Mouse (Mus musculus): ENCODE measurements around the gene Cttnbp2.
"Not testable (repeated sequence)": the region's sequence is repeated elsewhere in the genome, so short reads cannot be mapped to it uniquely, and the experiment has no call there.

Cttnbp2 gene

GRCm38 (mm10) chr6:18417866-18418454, 96.7 kb downstream of the Cttnbp2 start:
- no peak for DNase-seq (ENCODE audit: low read depth, low spot score)

GRCm38 (mm10) chr6:18415961-18416360, 98.7 kb downstream of the Cttnbp2 start:
- no peak for DNase-seq (ENCODE audit: low read depth, low spot score)

- no peak for DNase-seq (ENCODE audit: low read depth, low spot score)
Measured at GRCm38 (mm10) chr6:18411505-18412225, 103.0 kb downstream of the Cttnbp2 start.

- no peak for DNase-seq (ENCODE audit: low read depth, low spot score)
Measured at GRCm38 (mm10) chr6:18408445-18408844, 106.2 kb downstream of the Cttnbp2 start.

- DNase-seq (ENCODE audit: low read depth, low spot score), result peak; percentile 23
Measured at GRCm38 (mm10) chr6:18401066-18401674, 113.5 kb downstream of the Cttnbp2 start.

GRCm38 (mm10) chr6:18381380-18381779, 133.3 kb downstream of the Cttnbp2 start:
- no peak for DNase-seq (ENCODE audit: low read depth, low spot score)

- no peak for DNase-seq (ENCODE audit: low read depth, low spot score)
Measured at GRCm38 (mm10) chr6:18380300-18381202, 134.1 kb downstream of the Cttnbp2 start.

- not testable (repeated sequence) for DNase-seq (ENCODE audit: low read depth, low spot score)
Measured at GRCm38 (mm10) chr6:18377755-18378154, 136.9 kb downstream of the Cttnbp2 start.

- DNase-seq (ENCODE audit: low read depth, low spot score), result no peak
Measured at GRCm38 (mm10) chr6:18374744-18375143, 139.9 kb downstream of the Cttnbp2 start.

- DNase-seq (ENCODE audit: low read depth, low spot score), result no peak
Measured at GRCm38 (mm10) chr6:18373652-18374051, 141.0 kb downstream of the Cttnbp2 start.

GRCm38 (mm10) chr6:18372447-18373228, 142.0 kb downstream of the Cttnbp2 start:
- DNase-seq (ENCODE audit: low read depth, low spot score), result peak; percentile 65

- no peak for DNase-seq (ENCODE audit: low read depth, low spot score)
Measured at GRCm38 (mm10) chr6:18369723-18370122, 144.9 kb downstream of the Cttnbp2 start.

GRCm38 (mm10) chr6:18369054-18369453, 145.6 kb downstream of the Cttnbp2 start:
- DNase-seq (ENCODE audit: low read depth, low spot score), result no peak

- DNase-seq (ENCODE audit: low read depth, low spot score), result no peak
Measured at GRCm38 (mm10) chr6:18362232-18362631, 152.4 kb downstream of the Cttnbp2 start.

GRCm38 (mm10) chr6:18360955-18361354, 153.7 kb downstream of the Cttnbp2 start:
- peak; percentile 20 for DNase-seq (ENCODE audit: low read depth, low spot score)

GRCm38 (mm10) chr6:18360154-18360553, 154.5 kb downstream of the Cttnbp2 start:
- DNase-seq (ENCODE audit: low read depth, low spot score), result no peak

- DNase-seq (ENCODE audit: low read depth, low spot score), result no peak
Measured at GRCm38 (mm10) chr6:18349153-18349858, 165.3 kb downstream of the Cttnbp2 start.

- no peak for DNase-seq (ENCODE audit: low read depth, low spot score)
Measured at GRCm38 (mm10) chr6:18344272-18344671, 170.4 kb downstream of the Cttnbp2 start.

GRCm38 (mm10) chr6:18338307-18338706, 176.3 kb downstream of the Cttnbp2 start:
- no peak for DNase-seq (ENCODE audit: low read depth, low spot score)

- no peak for DNase-seq (ENCODE audit: low read depth, low spot score)
Measured at GRCm38 (mm10) chr6:18335393-18335792, 179.2 kb downstream of the Cttnbp2 start.

Measured in ES-CJ7 (cell line).